Mouse (Mus musculus) liver, adult 2 months (tissue): ENCODE data around the gene Dera. TPM values are rescaled to one million over a fixed set of nuclear protein-coding genes. Genes with fewer than 3 reads are reported as not detected.
A peak's percentile ranks its signal among the peaks of the same experiment; 100 is the strongest.

Experiments
- DNase-seq: peaks from one replicate; pipeline ENCODE4 v3.0.0-alpha.2; 2011; ENCODE audit warnings: low read depth, low spot score; ENCODE audit errors: extremely low read depth
- H3K27ac ChIP-seq: fragments of 200-500 bp; replicated peaks from 2 replicates; pipeline ENCODE4 v1.5.1; 2012; ENCODE audit warnings: low read depth, mild to moderate bottlenecking, control low read depth, inconsistent platforms, low read length; ENCODE audit not compliant: insufficient read depth
- H3K27me3 ChIP-seq: fragments of 200-500 bp; 2 replicates; pipeline ENCODE4 v1.6.1; 2012; ENCODE audit warnings: mild to moderate bottlenecking, moderate library complexity, low read length, inconsistent platforms; ENCODE audit not compliant: control insufficient read depth, insufficient read depth
- H3K36me3 ChIP-seq: fragments of 200-500 bp; 2 replicates; pipeline ENCODE4 v1.6.1; 2012; ENCODE audit warnings: low read length, inconsistent platforms; ENCODE audit not compliant: control insufficient read depth, insufficient read depth
- H3K4me1 ChIP-seq: fragments of 200-500 bp; 2 replicates; pipeline ENCODE4 v1.6.1; 2011; ENCODE audit warnings: low read length; ENCODE audit not compliant: control insufficient read depth, insufficient read depth
- H3K4me3 ChIP-seq: fragments of 200-500 bp; 2 replicates; pipeline ENCODE4 v1.5.1; 2011; ENCODE audit warnings: low read depth, mild to moderate bottlenecking, control low read depth, low read length, moderate library complexity; ENCODE audit not compliant: insufficient read depth
- H3K79me2 ChIP-seq: fragments of 200-500 bp; 2 replicates; pipeline ENCODE4 v1.6.1; 2012; ENCODE audit warnings: inconsistent platforms, mild to moderate bottlenecking, low read length, moderate library complexity; ENCODE audit not compliant: control insufficient read depth, insufficient read depth
- H3K9ac ChIP-seq: fragments of 200-500 bp; 2 replicates; pipeline ENCODE4 v1.6.1; 2012; ENCODE audit warnings: low read depth, mild to moderate bottlenecking, control low read depth, inconsistent platforms, low read length
- CTCF ChIP-seq: fragments of 200-500 bp; IDR thresholded peaks from 2 replicates; pipeline ENCODE4 v1.5.1; 2011; ENCODE audit warnings: low read depth, low read length, control low read depth
- POLR2A ChIP-seq: fragments of 200-500 bp; IDR thresholded peaks from 2 replicates; pipeline ENCODE4 v1.6.1; 2011; ENCODE audit warnings: low read length, control low read depth; ENCODE audit not compliant: insufficient read depth; ENCODE audit errors: extremely low read depth
- WGBS: fragments of 180-500 bp; shearing (Covaris S2); methylation state at CpG from one replicate; pipeline ENCODE4 v1.1.7; 2018; 5-methylcytosine and 5-hydroxymethylcytosine counted together
- polyA plus RNA-seq: library from polyadenylated mRNA; depleted of rRNA; stranded (reverse); fragments of >200 nt; gene quantifications from 2 replicates; pipeline ENCODE4 v1.2.3, GENCODE M21; 2012
- total RNA-seq: library from RNA; depleted of rRNA; stranded (reverse); fragments of >200 nt; gene quantifications from 2 replicates; pipeline ENCODE4 v1.2.3, GENCODE M21; 2014

Gene Dera
- total and polyA plus RNA-seq, 2 experiments, result 42.8 to 103 TPM

DNA sequence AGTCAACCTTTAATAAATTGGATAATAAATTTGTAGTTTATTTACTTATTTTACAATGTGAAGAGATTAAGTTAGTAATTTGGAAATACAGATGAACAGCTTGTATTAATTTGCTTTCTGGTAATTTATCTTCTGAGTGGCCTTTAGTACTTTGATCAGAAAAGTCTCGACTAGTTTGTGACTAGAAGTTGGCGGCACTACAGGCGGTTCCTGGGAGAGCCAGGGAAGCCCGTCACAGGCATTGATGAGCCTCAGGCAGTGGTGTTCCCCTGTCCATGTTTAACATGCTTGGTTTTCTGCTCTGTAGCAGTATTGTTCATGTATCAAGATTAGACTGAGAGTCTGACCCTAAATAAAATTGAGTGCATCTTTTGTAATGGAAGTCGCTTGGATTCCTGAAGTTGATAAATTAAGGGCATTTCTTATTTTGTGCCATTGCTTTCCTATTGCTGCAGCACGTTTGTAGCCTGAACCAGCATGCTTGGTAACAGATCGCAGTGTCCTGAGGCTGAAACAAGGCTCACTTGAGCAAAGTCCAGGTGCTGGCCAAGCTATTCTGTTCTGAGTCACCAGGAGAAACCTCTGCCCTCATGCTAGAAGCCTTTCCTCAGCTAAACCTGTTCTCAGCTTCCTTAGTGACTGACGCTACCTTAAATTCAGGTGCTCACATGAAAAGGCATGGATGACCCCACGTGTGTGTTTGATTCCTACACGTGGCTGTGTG, 2.6 kb upstream of the Dera start:
- Histone ChIP-seq H3K79me2 (peaks cover 4% of the 10 kb centered on the region; the same call in 1 of the 2 replicates), H3K36me3 (peaks cover 21% of the 10 kb centered on the region), H3K27ac (peak overlapping the region; percentile 83), H3K9ac (peak overlapping the region; percentile 38), H3K27me3 (no peaks in the 10 kb centered on the region), H3K4me1 (peaks cover 13% of the 10 kb centered on the region), H3K4me3 (no peak overlapping the region)
- DNase-seq, result peak; percentile 82
- no peak for TF ChIP-seq CTCF
- TF ChIP-seq POLR2A, result no peak
- 30% methylated on average over 10 of the region's 10 CpGs for WGBS

DNA sequence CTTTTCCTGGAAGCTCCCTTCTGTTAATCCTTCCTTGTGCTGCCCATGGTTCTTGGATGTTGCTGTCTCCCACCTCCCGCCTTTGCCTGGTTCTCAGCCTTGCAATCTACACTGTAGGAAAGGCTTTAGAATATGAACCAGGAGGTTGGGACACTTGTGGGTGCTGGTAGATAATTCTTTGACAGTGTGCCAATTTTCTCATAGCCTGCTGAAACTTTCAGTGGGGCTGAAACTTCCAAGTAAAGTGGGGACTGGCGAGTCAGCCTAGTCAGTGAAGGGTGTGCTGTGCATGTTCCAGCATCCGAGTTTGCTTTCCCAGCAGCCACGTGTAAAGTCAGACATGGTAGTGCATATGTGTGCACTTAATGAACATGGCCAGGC, 2.1 kb upstream of the Dera start:
- 42% methylated on average over 4 of the region's 4 CpGs for WGBS
- DNase-seq, result no peak
- Histone ChIP-seq H3K4me1 (peaks cover 13% of the 10 kb centered on the region), H3K9ac (peak overlapping the region; percentile 38; the same call in 1 of the 2 replicates), H3K27me3 (no peaks in the 10 kb centered on the region), H3K4me3 (no peak overlapping the region), H3K36me3 (peaks cover 21% of the 10 kb centered on the region), H3K27ac (peak overlapping the region; percentile 83), H3K79me2 (peaks cover 4% of the 10 kb centered on the region; the same call in 1 of the 2 replicates)
- TF ChIP-seq POLR2A (no peak), CTCF (no peak)

DNA sequence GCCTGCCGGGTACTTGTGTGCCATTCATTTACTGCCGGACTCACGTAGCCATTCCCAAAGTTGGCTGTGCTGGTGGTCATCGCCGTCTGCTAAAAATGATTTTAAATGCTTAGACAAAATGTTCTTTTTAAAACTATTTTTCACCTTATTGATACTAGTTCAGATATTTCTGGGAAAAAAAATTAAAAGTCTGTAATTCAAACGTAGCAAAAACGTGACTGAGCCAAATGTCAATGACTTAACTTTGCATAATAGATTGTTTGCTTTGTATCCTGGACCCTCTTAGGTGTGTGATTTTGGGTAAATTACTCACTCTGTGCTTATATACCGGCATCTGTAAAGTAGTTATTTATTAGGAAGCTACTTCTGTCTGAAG, 499 bp downstream of the Dera start:
- Histone ChIP-seq H3K27ac (peak overlapping the region; percentile 85), H3K27me3 (no peaks in the 10 kb centered on the region), H3K9ac (peak overlapping the region; percentile 88), H3K36me3 (peaks cover 6% of the 10 kb centered on the region), H3K4me3 (peak overlapping the region; percentile 80), H3K79me2 (peaks cover 6% of the 10 kb centered on the region; the same call in 1 of the 2 replicates), H3K4me1 (peaks cover 26% of the 10 kb centered on the region)
- under 1% methylated on average over 8 of the region's 8 CpGs for WGBS
- TF ChIP-seq CTCF, result no peak
- TF ChIP-seq POLR2A, result no peak
- DNase-seq, result no peak

DNA sequence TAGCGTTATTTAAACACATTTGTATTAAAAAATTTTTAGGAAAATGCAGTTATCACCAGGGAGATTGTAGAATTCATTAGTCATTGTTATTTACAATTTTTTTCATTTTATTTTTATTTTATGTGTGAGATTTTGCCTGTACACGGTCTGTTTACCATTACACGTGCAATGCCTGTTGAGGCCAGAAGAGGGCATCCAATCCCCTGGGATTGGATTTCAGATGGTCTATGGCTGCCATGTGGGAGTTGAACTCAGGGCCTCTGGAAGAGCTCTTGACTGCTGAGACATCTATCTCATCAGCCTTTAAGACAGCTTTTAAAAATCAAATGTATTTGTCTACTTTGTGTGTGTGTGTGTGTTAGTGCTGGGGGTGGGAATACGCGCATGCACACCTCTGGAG, 2.0 kb downstream of the Dera start:
- peak; percentile 65 for TF ChIP-seq CTCF
- TF ChIP-seq POLR2A, result no peak
- Histone ChIP-seq H3K27me3 (no peaks in the 10 kb centered on the region), H3K79me2 (peaks cover 8% of the 10 kb centered on the region; the same call in 1 of the 2 replicates), H3K36me3 (0 out of 2 replicates have a peak, but pooled peaks cover 2% of the 10 kb centered on the region), H3K27ac (no peak overlapping the region), H3K4me3 (no peak overlapping the region), H3K9ac (no peak overlapping the region), H3K4me1 (peaks cover 21% of the 10 kb centered on the region)
- DNase-seq, result peak; percentile 31
- 59% methylated on average over 5 of the region's 5 CpGs for WGBS

DNA sequence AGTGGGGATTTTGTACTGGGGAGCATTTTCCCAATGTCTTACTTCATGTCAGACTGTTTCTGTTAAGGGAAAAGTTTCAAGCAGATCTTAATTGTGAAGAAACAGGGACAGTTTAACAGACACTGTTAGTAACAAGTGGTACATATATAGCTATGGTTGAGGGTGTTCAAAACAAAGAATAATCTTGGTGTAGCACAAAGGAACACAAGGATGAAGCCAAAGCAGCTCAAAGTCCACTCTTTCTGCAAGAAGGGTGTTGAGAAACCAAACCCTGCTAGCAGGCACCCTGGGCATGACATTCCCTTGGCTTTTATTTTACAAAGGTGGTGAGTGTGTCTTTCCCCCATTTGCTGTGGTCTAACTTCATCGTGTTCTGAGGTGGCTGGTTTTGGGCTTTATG, 3.5 kb downstream of the Dera start:
- TF ChIP-seq POLR2A (no peak), CTCF (no peak)
- Histone ChIP-seq H3K27me3 (no peaks in the 10 kb centered on the region), H3K4me1 (peaks cover 14% of the 10 kb centered on the region), H3K79me2 (peaks cover 18% of the 10 kb centered on the region; the same call in 1 of the 2 replicates), H3K36me3 (0 out of 2 replicates have a peak, but pooled peaks cover 2% of the 10 kb centered on the region), H3K27ac (peak overlapping the region; percentile 37), H3K4me3 (no peak overlapping the region), H3K9ac (no peak overlapping the region)
- peak; percentile 74 for DNase-seq
- WGBS, result 70% methylated on average over 1 of the region's 1 CpGs

DNA sequence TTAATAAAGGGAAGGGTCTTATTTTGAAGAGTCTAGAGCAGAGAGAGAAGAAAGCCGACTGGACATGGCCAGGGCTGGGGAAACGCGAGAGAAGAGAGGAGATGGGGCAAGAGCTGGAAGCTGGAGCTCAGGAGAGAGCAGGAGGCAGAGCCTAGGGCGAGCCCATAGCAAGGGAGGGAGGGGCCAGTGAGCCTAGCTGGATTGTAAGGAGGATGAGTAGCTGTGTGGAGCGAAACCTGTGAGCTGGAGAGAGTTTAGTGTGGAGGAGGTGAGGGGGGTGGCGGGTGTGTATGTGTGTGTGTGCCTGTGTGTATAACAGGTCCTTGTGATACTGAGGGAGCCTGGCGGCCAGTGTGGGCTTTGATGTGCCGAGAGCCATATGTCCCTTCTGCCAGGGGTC, 5.3 kb downstream of the Dera start:
- peaks cover 15% of the 10 kb centered on the region for H3K4me1 ChIP-seq
- no peak for TF ChIP-seq POLR2A
- no peak for TF ChIP-seq CTCF
- H3K9ac ChIP-seq, result no peak overlapping the region
- H3K27me3 ChIP-seq, result no peaks in the 10 kb centered on the region
- H3K79me2 ChIP-seq, result peaks cover 30% of the 10 kb centered on the region
- H3K36me3 ChIP-seq, result 0 out of 2 replicates have a peak, but pooled peaks cover 2% of the 10 kb centered on the region
- 62% methylated on average over 8 of the region's 8 CpGs for WGBS
- DNase-seq, result no peak
- no peak overlapping the region for H3K27ac ChIP-seq
- H3K4me3 ChIP-seq, result no peak overlapping the region
